Mouse (Mus musculus) liver, postnatal 0 days (tissue): ENCODE results near the gene Dab2.

Source experiments
- CTCF ChIP-seq: sonication (generic); IDR thresholded peaks from 2 replicates; pipeline ENCODE4 v1.5.1; 2016; ENCODE audit warnings: antibody characterized with exemption, low read depth
- EP300 ChIP-seq: IDR thresholded peaks from 2 replicates; pipeline ENCODE4 v1.6.1; 2016; ENCODE audit warnings: antibody characterized with exemption, low read depth, mild to moderate bottlenecking

DNA sequence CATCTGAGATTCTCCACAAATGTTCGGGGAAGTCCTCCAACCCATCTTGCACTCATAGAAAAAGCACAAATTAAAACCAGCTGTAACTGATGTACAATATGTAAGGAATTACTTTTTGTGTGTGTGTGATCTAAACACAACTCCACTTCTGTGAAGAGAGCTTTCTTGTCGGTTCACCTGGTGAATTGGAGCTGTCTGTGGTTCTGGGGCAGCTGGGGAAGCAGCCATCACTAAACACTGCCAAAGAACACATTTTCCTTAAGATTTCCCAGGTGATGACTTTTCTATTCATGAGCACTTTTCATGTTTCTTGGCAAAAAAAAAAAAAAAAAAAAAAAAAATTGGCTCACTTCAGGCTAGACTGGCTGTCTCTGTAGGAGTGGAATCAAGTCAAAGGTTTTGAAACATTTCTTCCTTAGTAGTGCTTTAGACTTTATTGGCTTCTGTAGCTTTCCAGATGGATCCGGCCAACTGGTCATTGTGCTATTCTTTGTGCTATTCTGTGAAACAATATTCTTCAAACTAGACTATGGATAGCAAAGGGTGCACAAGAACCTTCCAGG lies 163.9 kb downstream of the Dab2 start:
- TF ChIP-seq CTCF (no peak), EP300 (no peak)
